Mouse (Mus musculus): ENCODE measurements around the gene Gucy2g. TPM values are rescaled to one million over a fixed set of nuclear protein-coding genes. Genes with fewer than 3 reads are reported as not detected.

The Gucy2g gene
- total and polyA plus RNA-seq, 3 experiments = 0.65 to 2.4 TPM; not detected in 1

DNA sequence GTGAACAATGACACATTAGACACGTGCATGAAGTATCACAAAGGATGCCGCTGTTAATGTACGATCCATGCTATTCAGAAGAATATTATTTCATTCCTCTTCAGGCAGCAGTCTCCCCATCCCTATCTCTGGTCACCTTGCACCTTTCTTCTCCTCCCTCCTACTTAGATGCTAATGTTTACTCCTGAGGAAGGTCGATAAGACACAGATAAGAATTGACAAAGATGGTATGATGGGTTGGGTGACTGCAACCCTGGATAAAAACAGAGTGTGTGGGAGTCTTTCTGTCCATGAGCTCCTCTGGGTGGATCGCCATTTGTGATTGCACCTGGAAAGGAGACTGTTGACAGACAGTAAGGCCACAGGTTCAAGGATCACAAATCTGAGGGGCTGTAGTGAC lies 17.5 kb upstream of the Gucy2g start:
- no peak overlapping the region for H3K9ac ChIP-seq (ENCODE audit: control insufficient read depth, low read depth, low read length, poor library complexity, severe bottlenecking)
- H3K4me1 ChIP-seq (ENCODE audit: control insufficient read depth in 1 of 2, insufficient read depth in 2 of 2, low read length in 2 of 2) = peaks cover 31 to 35% of the 10 kb centered on the region in 2 experiments
- DNase-seq (ENCODE audit: low read depth, low spot score) = peak; percentile 27
- H3K4me3 ChIP-seq (ENCODE audit: control insufficient read depth in 1 of 2, insufficient read depth in 1 of 2, low read depth in 2 of 2, low read length in 2 of 2) = no peak overlapping the region
- no peaks in the 10 kb centered on the region for H3K9me3 ChIP-seq (replicated peaks; ENCODE audit: insufficient read depth, low read length)
- no peaks in the 10 kb centered on the region for H3K27me3 ChIP-seq (ENCODE audit: control insufficient read depth in 1 of 2, insufficient read depth in 2 of 2, low read length in 2 of 2)
- peaks cover 18 to 45% of the 10 kb centered on the region in 2 experiments for H3K36me3 ChIP-seq (ENCODE audit: control insufficient read depth in 1 of 2, insufficient read depth in 2 of 2, low read length in 2 of 2)
- H3K27ac ChIP-seq (ENCODE audit: control insufficient read depth, low read depth, low read length) = peak overlapping the region; percentile 3; the same call in 1 of the 2 replicates
- peaks cover 76% of the 10 kb centered on the region for H3K79me2 ChIP-seq (ENCODE audit: control insufficient read depth, insufficient read depth, low read length, poor library complexity)
- TF ChIP-seq TCF12 (IDR thresholded peaks at IDR 0.05; ENCODE audit: low read depth, low read length) (peak; percentile 62; the same call in 1 of the 2 replicates), POLR2A (IDR thresholded peaks at IDR 0.05; ENCODE audit: control insufficient read depth in 1 of 2, insufficient read depth in 1 of 2, low read depth in 1 of 2, low read length in 2 of 2, poor library complexity in 1 of 2) (no peak), EP300 (IDR thresholded peaks at IDR 0.05; ENCODE audit: low read depth in 1 of 2, low read length in 2 of 2) (peak; percentile 51 to 77; a peak in 3 of 4 replicates), GATA1 (IDR thresholded peaks at IDR 0.05; ENCODE audit: low read depth, low read length) (peak; percentile 74)

DNA sequence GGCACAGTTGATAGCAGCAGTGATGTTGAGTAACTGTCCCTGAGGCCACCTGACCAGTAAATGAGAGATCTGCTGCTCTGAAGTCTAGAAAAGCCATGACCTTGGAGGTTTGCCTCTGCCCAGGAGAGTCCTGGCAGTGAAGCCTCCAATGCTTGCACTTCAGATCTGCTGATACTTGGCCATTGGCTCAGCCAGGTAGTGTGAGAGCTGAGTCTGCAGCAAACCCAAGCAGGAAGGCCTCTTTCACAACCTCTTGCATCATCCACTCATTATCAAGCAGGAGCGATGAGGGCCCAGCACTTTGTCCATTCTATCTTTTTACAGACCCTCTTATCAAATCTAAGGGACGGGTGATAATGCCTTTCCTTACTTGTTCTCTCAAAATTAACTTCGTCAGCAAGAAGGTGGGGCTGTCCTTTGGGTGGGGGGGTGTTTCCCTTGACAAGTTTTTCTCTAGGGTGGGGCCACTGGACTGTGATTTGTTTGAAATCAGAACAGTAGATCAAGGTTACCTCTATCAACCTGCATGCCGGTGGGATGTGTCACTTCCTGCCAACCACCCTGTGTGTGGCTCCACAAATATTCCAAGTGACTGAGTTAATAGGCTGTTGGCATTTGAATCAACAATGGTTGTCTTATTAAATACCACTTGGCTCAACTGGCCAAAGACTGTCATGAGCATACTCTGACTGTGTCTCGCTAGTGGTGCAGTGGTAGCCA lies 16.8 kb upstream of the Gucy2g start:
- Histone ChIP-seq H3K9ac (ENCODE audit: control insufficient read depth, low read depth, low read length, poor library complexity, severe bottlenecking) (peak overlapping the region; percentile 29), H3K27ac (ENCODE audit: control insufficient read depth, low read depth, low read length) (peak overlapping the region; percentile 73), H3K4me1 (ENCODE audit: control insufficient read depth in 1 of 2, insufficient read depth in 2 of 2, low read length in 2 of 2) (peaks cover 31 to 35% of the 10 kb centered on the region in 2 experiments), H3K4me3 (ENCODE audit: control insufficient read depth in 1 of 2, insufficient read depth in 1 of 2, low read depth in 2 of 2, low read length in 2 of 2) (no peak overlapping the region), H3K79me2 (ENCODE audit: control insufficient read depth, insufficient read depth, low read length, poor library complexity) (peaks cover 80% of the 10 kb centered on the region), H3K9me3 (replicated peaks; ENCODE audit: insufficient read depth, low read length) (no peaks in the 10 kb centered on the region), H3K27me3 (ENCODE audit: control insufficient read depth in 1 of 2, insufficient read depth in 2 of 2, low read length in 2 of 2) (no peaks in the 10 kb centered on the region), H3K36me3 (ENCODE audit: control insufficient read depth in 1 of 2, insufficient read depth in 2 of 2, low read length in 2 of 2) (peaks cover 18 to 45% of the 10 kb centered on the region in 2 experiments)
- TF ChIP-seq NRF1 (IDR thresholded peaks at IDR 0.05; ENCODE audit: insufficient read depth, low read depth, low read length, poor library complexity, severe bottlenecking) (peak; percentile 23; the same call in 1 of the 2 replicates), BHLHE40 (IDR thresholded peaks at IDR 0.05; ENCODE audit: borderline replicate concordance, low read depth, low read length) (peak; percentile 16; the same call in 1 of the 2 replicates), EP300 (IDR thresholded peaks at IDR 0.05; ENCODE audit: low read depth in 1 of 2, low read length in 2 of 2) (peak in 1 of 2 experiments; percentile 77; a peak in 1 of 4 replicates), CTCF (IDR thresholded peaks at IDR 0.05 in 2 of 3, conservative IDR thresholded peaks at IDR 0.05 in 1 of 3; ENCODE audit: control insufficient read depth in 1 of 3, insufficient read depth in 1 of 3, low read depth in 2 of 3, low read length in 3 of 3, poor library complexity in 1 of 3, severe bottlenecking in 1 of 3) (no peak), KAT2A (conservative IDR thresholded peaks at IDR 0.05; ENCODE audit: low read depth, low read length) (peak; percentile 35; the same call in 1 of the 2 replicates), USF1 (IDR thresholded peaks at IDR 0.05; ENCODE audit: low read depth, low read length) (peak; percentile 44; the same call in 1 of the 2 replicates), POLR2A (IDR thresholded peaks at IDR 0.05; ENCODE audit: control insufficient read depth in 1 of 2, insufficient read depth in 1 of 2, low read depth in 1 of 2, low read length in 2 of 2, poor library complexity in 1 of 2) (0 out of 4 replicates have a peak, but pooled peaks of 1 of the 2 experiments have one; percentile 20), USF2 (IDR thresholded peaks at IDR 0.05; ENCODE audit: borderline replicate concordance in 1 of 2, insufficient read depth in 1 of 2, low read depth in 1 of 2, low read length in 2 of 2) (0 out of 4 replicates have a peak, but pooled peaks of 1 of the 2 experiments have one; percentile 16), RAD21 (IDR thresholded peaks at IDR 0.05; ENCODE audit: low read depth, low read length) (no peak), POLR2AphosphoS2 (IDR thresholded peaks at IDR 0.05; ENCODE audit: low read length) (peak; percentile 34; the same call in 1 of the 2 replicates), GATA1 (IDR thresholded peaks at IDR 0.05; ENCODE audit: low read depth, low read length) (peak; percentile 51; the same call in 1 of the 2 replicates), ZKSCAN1 (IDR thresholded peaks at IDR 0.05; ENCODE audit: low read depth, low read length) (no peak), ETS1 (IDR thresholded peaks at IDR 0.05; ENCODE audit: low read depth, low read length) (peak; percentile 81), TCF12 (IDR thresholded peaks at IDR 0.05; ENCODE audit: low read depth, low read length) (peak; percentile 67; the same call in 1 of the 2 replicates), RCOR1 (IDR thresholded peaks at IDR 0.05; ENCODE audit: low read depth, low read length) (peak; percentile 83), SIN3A (IDR thresholded peaks at IDR 0.05; ENCODE audit: low read length) (0 out of 2 replicates have a peak, but pooled peaks have one; percentile 42)
- peak; percentile 76 for DNase-seq (ENCODE audit: low read depth, low spot score)

All from MEL (cell line).